Mouse (Mus musculus) gastrocnemius, postnatal 25 days (tissue): Measurements from ENCODE around the gene Agpat2. TPM values are rescaled to one million over a fixed set of nuclear protein-coding genes. Genes with fewer than 3 reads are reported as not detected.
A peak's percentile ranks its signal among the peaks of the same experiment; 100 is the strongest.

ENCODE experiments used
- DNase-seq: peaks from one replicate; pipeline ENCODE4 v3.0.0; 2022
- total RNA-seq, 2 experiments: library from RNA; stranded (reverse); gene quantifications; 1 replicate in 1 of 2; 2 replicates in 1 of 2; pipeline ENCODE4 v1.2.3; 2021

Agpat2 gene
- total RNA-seq, 2 experiments from 2014 or later: 3.0 to 14.6 TPM

- DNase-seq: no peak
Observed at GRCm38 (mm10) chr2:26595725-26596435, 8.3 kb downstream of the Agpat2 start.

GRCm38 (mm10) chr2:26594934-26595724 lies 9.1 kb downstream of the Agpat2 start:
- no peak for DNase-seq

- no peak for DNase-seq
Observed at GRCm38 (mm10) chr2:26594461-26594933, 9.7 kb downstream of the Agpat2 start.

- DNase-seq: no peak
Observed at GRCm38 (mm10) chr2:26594022-26594346, 10.2 kb downstream of the Agpat2 start.

GRCm38 (mm10) chr2:26593211-26594021 lies 10.8 kb downstream of the Agpat2 start:
- no peak for DNase-seq

GRCm38 (mm10) chr2:26591416-26591815 lies 12.8 kb downstream of the Agpat2 start:
- DNase-seq: no peak

- no peak for DNase-seq
Observed at GRCm38 (mm10) chr2:26590962-26591361, 13.3 kb downstream of the Agpat2 start.

- DNase-seq: no peak
Observed at GRCm38 (mm10) chr2:26590282-26590681, 13.9 kb downstream of the Agpat2 start.

GRCm38 (mm10) chr2:26589284-26589683 lies 14.9 kb downstream of the Agpat2 start:
- DNase-seq: no peak

- DNase-seq: no peak
Observed at GRCm38 (mm10) chr2:26588573-26588972, 15.6 kb downstream of the Agpat2 start.

- no peak for DNase-seq
Observed at GRCm38 (mm10) chr2:26587044-26587405, 17.2 kb downstream of the Agpat2 start.

- peak; percentile 55 for DNase-seq
Observed at GRCm38 (mm10) chr2:26586294-26587043, 17.7 kb downstream of the Agpat2 start, which contains the start of gene Gm20532. Gene Gm20532 (plus strand): TSS chr2:26586639.

- peak; percentile 56 for DNase-seq
Observed at GRCm38 (mm10) chr2:26585713-26586112, 18.5 kb downstream of the Agpat2 start.

- peak; percentile 68 for DNase-seq
Observed at GRCm38 (mm10) chr2:26583640-26584039, 20.6 kb downstream of the Agpat2 start.

GRCm38 (mm10) chr2:26582741-26583140 lies 21.5 kb downstream of the Agpat2 start:
- no peak for DNase-seq

GRCm38 (mm10) chr2:26582203-26582602 lies 22.0 kb downstream of the Agpat2 start:
- no peak for DNase-seq

- no peak for DNase-seq
Observed at GRCm38 (mm10) chr2:26580751-26581150, 23.5 kb downstream of the Agpat2 start.

GRCm38 (mm10) chr2:26579714-26580113 lies 24.5 kb downstream of the Agpat2 start, which contains the start of gene Egfl7:
Gene Egfl7 (plus strand): TSS chr2:26580014.
- no peak for DNase-seq

GRCm38 (mm10) chr2:26578369-26578768 lies 25.8 kb downstream of the Agpat2 start:
- peak; percentile 64 for DNase-seq

- DNase-seq: no peak
Observed at GRCm38 (mm10) chr2:26576462-26576861, 27.8 kb downstream of the Agpat2 start.

- peak; percentile 49 for DNase-seq
Observed at GRCm38 (mm10) chr2:26575865-26576264, 28.4 kb downstream of the Agpat2 start.

- DNase-seq: no peak
Observed at GRCm38 (mm10) chr2:26575378-26575777, 28.8 kb downstream of the Agpat2 start.
